Mouse (Mus musculus) heart, adult 11 months (tissue): ENCODE data around the gene Ascl4.
A peak's percentile ranks its signal among the peaks of the same experiment; 100 is the strongest.

Experiments used
- DNase-seq: peaks from one replicate; pipeline ENCODE4 v3.0.0; 2022

The Ascl4 gene

DNA sequence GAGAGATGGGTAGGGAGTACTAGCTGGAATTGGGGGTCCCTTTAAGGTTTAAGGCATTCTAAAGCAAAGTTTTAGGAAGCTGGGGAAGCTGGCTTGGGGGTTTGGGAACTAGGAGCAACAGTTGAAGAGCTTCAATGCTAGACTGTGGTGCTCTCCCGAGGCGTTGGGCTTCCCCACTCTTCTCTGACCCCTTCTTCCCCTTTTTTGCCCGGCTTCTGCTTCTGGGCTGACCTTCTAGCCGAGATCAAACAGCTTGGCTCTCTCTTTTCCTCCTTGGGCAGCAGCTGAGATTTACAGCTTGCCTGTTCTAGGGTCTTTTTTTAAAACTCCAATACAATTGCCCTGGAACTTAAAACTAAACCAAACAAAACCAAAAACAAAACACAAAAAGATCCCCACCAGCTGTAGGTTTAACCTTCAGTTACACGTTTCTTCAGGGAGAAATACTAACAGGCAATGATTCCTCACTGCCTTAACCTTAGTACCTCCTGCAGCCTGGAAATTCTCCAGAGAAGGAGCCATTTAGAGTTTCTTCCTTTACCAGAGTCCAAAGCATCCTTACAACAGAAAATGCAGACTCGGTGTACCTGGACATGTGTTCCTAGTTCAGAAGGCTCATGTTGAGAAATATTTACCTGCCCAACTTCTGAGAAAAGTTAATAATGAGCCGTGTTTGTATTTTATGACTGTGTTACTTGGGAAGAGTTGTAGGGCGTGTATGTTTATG lies 42.6 kb downstream of the Ascl4 start:
- DNase-seq: peak; percentile 85

DNA sequence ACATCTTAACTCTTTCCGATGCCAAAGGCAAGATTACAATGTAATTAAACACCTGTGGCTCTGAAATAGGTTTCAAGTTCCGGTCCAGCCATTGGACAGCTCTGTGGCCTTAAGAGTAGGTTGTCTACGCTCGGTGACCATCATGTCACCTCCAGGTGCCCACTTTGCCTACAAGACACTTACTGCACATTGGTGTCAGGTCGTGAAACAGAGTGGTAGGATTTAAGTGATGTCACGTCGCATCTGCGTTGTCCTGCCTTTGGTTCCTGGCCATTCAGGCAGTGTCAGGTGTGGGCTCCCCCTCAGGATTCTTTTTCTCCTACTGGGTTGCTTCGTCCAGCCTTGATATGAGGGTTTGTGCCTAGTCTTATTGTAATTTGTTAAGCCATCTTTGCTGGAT lies 44.3 kb downstream of the Ascl4 start:
- DNase-seq: peak; percentile 79

DNA sequence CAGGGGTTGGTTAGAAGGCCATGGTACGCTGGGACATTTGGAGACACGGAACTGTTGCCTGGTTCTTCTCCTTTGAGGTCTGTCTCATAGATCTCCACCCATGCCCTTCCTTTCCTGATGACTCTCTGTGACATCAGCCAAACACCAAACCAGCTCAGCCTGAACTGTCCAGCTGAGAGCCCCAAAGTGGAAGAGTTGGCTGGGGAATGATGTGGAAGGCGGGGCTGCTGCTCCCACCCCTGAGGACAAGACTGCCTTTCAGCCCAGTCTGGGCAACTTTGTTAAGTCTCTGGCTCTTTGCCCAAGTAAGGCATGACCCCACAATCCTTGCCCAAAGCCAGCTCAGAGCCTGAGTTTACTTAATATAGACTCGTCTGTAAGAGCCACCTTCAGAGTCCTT lies 45.4 kb downstream of the Ascl4 start:
- peak; percentile 84 for DNase-seq

DNA sequence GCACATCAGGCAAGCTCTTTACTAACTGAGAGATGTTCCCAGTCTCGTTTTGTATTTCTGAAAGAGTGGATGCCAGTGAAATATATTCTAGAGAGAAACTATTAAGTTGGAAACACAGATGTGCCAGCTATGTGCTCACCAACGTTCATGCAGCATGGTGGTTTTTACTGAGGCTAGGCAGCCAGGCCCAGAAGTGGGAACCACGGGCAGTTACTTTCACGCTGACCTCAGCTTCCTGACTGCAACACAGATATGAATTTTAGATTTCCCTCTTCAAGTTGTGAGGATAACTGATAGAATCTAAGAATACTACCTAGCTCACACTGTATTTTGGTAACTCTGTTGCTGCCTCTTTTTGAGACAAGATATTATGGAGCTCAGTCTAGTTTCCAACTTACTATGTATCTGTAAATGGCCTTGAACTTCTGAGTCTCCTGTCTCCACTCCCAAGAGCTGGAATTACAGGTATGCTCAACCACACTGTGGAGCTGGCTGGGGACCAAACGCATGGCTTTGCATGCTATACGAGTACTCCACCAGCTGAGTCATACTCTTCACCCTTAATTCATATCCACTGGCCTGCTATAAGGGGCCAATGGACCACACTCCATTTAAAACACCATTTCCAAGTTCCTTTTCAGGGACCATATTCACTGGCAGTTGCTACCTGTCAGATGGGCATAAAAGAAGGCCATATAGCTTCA lies 62.1 kb downstream of the Ascl4 start:
- peak; percentile 83 for DNase-seq

DNA sequence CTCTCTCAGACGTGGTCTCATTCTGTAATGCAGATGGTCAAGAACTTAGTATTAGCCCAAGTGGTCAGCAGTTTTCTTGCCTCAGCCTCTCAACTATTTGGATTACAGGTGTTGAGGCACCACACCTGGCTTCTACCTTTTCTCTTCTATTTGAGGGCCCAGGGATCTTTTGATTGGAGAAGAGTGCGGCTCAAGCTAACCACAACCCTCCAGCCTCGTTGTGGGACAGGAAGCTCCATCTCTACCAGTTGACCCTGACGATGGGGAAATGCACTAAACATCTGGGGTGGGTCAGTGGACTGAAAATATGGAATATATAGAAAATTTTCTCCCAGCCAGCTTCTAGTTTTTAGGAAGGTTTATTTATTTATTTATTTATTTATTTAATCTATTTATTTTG lies 64.9 kb downstream of the Ascl4 start:
- peak; percentile 61 for DNase-seq

DNA sequence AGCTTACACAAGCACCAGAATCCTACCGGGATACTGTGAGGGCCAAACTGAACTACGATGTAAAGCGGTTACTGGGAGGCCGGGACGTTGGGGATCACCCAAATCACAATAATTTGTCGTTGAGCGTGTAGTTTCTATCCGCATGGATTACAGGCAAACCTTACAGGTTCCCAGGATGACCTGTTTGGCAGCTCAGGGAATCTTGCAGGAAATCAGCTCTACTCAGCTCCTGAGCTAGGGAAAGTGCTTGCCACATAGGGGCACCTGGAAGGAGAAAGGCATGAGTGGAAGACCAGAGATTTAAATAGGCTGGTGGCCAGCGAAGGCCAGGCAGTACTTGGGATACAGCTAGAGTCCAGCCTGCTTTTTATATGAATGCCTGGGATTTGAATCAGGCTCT lies 66.4 kb downstream of the Ascl4 start:
- peak; percentile 55 for DNase-seq

DNA sequence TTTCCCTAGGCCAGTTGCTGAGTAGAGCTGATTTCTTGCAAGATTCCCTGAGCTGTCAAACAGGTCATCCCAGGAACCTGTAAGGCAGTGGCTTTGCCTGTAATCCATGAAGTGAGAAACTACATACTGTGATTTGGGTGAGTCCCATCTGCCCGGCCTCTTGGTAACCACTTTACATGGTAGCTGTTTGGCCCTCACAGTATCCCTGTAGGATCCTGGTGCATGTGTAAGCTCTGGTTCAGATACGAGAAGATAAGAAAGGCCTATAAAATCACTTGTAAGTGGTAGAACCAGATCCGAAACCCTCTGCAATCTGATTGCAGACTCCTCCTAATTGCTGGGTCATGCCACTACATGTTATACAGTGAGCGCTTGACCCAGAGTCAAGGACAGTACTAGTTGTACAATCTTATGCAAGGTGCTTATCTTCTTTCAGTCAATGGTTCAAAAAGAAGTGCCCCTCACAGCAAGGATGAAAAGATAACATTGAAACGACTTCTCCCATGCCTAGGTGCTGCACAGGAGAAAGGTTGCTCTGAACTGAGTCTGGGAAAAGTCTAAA lies 67.1 kb downstream of the Ascl4 start:
- DNase-seq: no peak
